Mouse (Mus musculus) midbrain, embryonic 13.5 days (tissue): ENCODE measurements at regions not wholly inside any gene's neighbourhood (a gene's known extent, or its start where the extent isn't known, plus 50 kb on each side); places are given as distances from the start of the nearest gene placed in this dataset.

Experiments used
- ATAC-seq: fragments of 200-750 bp; cut with Nextera tagmentation; 2 replicates; pipeline ENCODE4 v1.8.0; 2017; ENCODE audit warnings: mild to moderate bottlenecking, moderate TSS enrichment, moderate library complexity
- H3K27ac ChIP-seq: fragments of 300-500 bp; sonication (generic); 2 replicates; pipeline ENCODE4 v1.5.1; 2015; ENCODE audit warnings: inconsistent platforms, mild to moderate bottlenecking, moderate library complexity
- H3K27me3 ChIP-seq: fragments of 300-500 bp; sonication (generic); 2 replicates; pipeline ENCODE4 v1.6.1; 2015; ENCODE audit warnings: mild to moderate bottlenecking, inconsistent platforms
- H3K36me3 ChIP-seq: fragments of 300-500 bp; sonication (generic); 2 replicates; pipeline ENCODE4 v1.6.1; 2015; ENCODE audit warnings: mild to moderate bottlenecking, inconsistent platforms
- H3K4me1 ChIP-seq: fragments of 300-500 bp; sonication (generic); replicated peaks from 2 replicates; pipeline ENCODE4 v1.6.1; 2015; ENCODE audit warnings: inconsistent platforms
- H3K4me2 ChIP-seq: fragments of 300-500 bp; sonication (generic); replicated peaks from 2 replicates; pipeline ENCODE4 v1.6.1; 2015; ENCODE audit warnings: moderate library complexity, mild to moderate bottlenecking, inconsistent platforms
- H3K4me3 ChIP-seq: fragments of 300-500 bp; sonication (generic); replicated peaks from 2 replicates; pipeline ENCODE4 v1.5.1; 2015; ENCODE audit warnings: mild to moderate bottlenecking, inconsistent platforms
- H3K9ac ChIP-seq: fragments of 300-500 bp; sonication (generic); replicated peaks from 2 replicates; pipeline ENCODE4 v1.6.1; 2015; ENCODE audit warnings: mild to moderate bottlenecking, inconsistent platforms
- H3K9me3 ChIP-seq: fragments of 300-500 bp; sonication (generic); 2 replicates; pipeline ENCODE4 v1.6.1; 2016; ENCODE audit warnings: mild to moderate bottlenecking, inconsistent platforms
- WGBS: fragments of 180-500 bp; shearing (Covaris S2); methylation state at CpG from one replicate; pipeline ENCODE4 v1.1.7; 2015; 5-methylcytosine and 5-hydroxymethylcytosine counted together

GRCm38 (mm10) chr8:89303326-89303725 lies 259.4 kb upstream of the Sall1 start:
- no peak overlapping the region for H3K4me2 ChIP-seq
- WGBS: 86% methylated on average over 4 of the region's 4 CpGs
- peaks cover 11% of the 10 kb centered on the region for H3K4me1 ChIP-seq
- ATAC-seq: no peak
- no peak overlapping the region for H3K4me3 ChIP-seq
- no peak overlapping the region for H3K27ac ChIP-seq
- no peaks in the 10 kb centered on the region for H3K27me3 ChIP-seq
- H3K9ac ChIP-seq: no peak overlapping the region
- H3K9me3 ChIP-seq: no peaks in the 10 kb centered on the region
- no peaks in the 10 kb centered on the region for H3K36me3 ChIP-seq

GRCm38 (mm10) chr8:89299637-89300036 lies 255.7 kb upstream of the Sall1 start:
- Histone ChIP-seq H3K9me3 (no peaks in the 10 kb centered on the region), H3K4me2 (no peak overlapping the region), H3K4me3 (no peak overlapping the region), H3K27me3 (no peaks in the 10 kb centered on the region), H3K4me1 (peaks cover 2% of the 10 kb centered on the region; the same call in 1 of the 2 replicates), H3K27ac (no peak overlapping the region), H3K9ac (no peak overlapping the region), H3K36me3 (no peaks in the 10 kb centered on the region)
- 88% methylated on average over 4 of the region's 4 CpGs for WGBS
- ATAC-seq: no peak

GRCm38 (mm10) chr8:89295686-89296085 lies 251.7 kb upstream of the Sall1 start:
- Histone ChIP-seq H3K4me1 (no peaks in the 10 kb centered on the region; the same call in 1 of the 2 replicates), H3K36me3 (no peaks in the 10 kb centered on the region), H3K9ac (no peak overlapping the region), H3K27ac (no peak overlapping the region), H3K4me2 (no peak overlapping the region), H3K27me3 (0 out of 2 replicates have a peak, but pooled peaks cover 2% of the 10 kb centered on the region), H3K4me3 (no peak overlapping the region), H3K9me3 (no peaks in the 10 kb centered on the region)
- 32% methylated on average over 5 of the region's 5 CpGs for WGBS
- no peak for ATAC-seq

GRCm38 (mm10) chr8:89289017-89289416 lies 245.1 kb upstream of the Sall1 start:
- Histone ChIP-seq H3K4me1 (peaks cover 11% of the 10 kb centered on the region), H3K27me3 (0 out of 2 replicates have a peak, but pooled peaks cover 12% of the 10 kb centered on the region), H3K4me2 (no peak overlapping the region), H3K9me3 (peaks cover 4% of the 10 kb centered on the region; the same call in 1 of the 2 replicates), H3K27ac (no peak overlapping the region), H3K9ac (0 out of 2 replicates have a peak overlapping the region, but pooled peaks have one; percentile 3), H3K36me3 (no peaks in the 10 kb centered on the region), H3K4me3 (no peak overlapping the region)
- ATAC-seq: no peak
- WGBS: 8% methylated on average over 5 of the region's 5 CpGs

DNA sequence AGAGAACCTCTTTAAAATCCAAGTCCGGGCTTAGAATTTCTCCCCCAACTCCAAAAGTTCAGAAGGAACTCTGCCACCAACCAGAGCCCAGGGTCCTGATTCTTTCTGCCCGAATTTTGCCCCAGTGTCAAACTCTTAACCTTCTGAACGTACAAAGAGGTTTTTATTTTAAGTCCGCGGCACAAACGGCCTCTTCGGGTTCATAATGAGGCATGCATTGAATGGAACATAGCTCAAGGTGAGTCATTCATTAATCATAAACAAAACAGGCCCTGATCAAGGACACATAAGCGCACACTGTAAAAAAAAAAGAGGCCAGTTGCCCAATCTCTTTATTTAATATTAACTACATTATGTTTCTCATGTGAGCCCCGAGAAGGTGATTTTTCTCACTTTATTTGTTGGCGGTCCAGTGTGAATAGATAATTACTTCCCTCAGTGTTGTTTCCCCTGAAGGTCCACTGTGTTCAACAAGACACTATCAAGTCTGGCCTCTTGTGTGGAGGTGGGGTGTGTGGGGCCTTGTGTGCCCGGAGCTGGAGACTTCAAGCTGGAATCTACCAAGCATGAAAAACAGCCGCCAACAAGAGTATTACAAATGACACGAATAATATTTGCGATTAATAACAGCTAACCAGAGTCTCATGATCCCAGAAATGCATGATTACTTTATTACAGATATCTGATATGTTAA lies 241.1 kb upstream of the Sall1 start:
- peaks cover 11% of the 10 kb centered on the region for H3K4me1 ChIP-seq
- no peak overlapping the region for H3K4me2 ChIP-seq
- no peak overlapping the region for H3K27ac ChIP-seq
- no peaks in the 10 kb centered on the region for H3K36me3 ChIP-seq
- H3K27me3 ChIP-seq: 0 out of 2 replicates have a peak, but pooled peaks cover 9% of the 10 kb centered on the region
- peaks cover 4% of the 10 kb centered on the region; the same call in 1 of the 2 replicates for H3K9me3 ChIP-seq
- no peak overlapping the region for H3K9ac ChIP-seq
- ATAC-seq: no peak
- no peak overlapping the region for H3K4me3 ChIP-seq
- WGBS: 87% methylated on average over 14 of the region's 14 CpGs

DNA sequence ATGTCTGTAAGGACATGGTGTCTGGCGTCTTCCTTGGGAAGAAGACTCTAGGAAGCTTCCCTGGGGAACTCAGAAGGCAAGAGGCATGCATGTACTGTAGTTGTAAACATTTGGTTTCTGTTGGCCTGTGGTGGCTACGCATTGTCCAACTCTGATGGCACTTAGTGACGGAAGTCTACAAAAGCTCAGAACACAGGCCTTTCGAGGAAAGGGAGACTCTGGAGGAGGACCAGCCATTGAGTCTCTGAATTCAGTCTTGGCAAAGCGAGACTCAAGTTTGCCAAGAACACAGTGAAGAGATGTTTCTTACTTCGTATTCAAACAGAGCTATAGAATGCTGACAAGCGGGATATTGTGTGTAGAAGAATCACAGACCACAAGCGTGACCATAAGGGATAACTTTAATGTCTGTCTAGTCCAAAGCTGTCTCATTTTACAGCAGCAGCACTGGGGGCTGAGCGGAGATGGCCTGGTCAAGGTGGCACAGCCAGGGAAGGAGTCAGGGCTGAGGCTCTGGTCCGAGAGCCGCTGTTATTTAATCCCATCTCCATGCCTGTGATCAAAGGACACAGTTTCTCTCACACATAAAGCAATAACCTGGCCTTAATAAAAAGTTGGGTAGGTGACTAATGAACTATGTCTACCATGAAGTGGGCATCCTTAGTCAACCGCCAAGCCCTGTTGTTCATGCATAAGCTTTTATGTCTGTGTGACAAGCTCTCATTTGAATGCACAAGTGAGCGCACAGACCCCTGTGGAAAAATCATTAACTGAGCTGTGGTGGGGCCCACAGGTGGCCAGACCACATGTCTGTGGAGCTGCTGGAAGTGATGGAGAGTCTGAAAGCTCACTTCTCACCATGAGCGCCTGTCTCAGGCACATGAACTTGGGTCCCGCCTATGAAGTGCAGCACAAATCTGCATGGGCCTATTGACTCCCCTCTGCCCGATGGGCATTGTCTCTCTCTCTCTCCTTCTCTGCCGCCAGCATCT lies 239.4 kb upstream of the Sall1 start:
- peaks cover 4% of the 10 kb centered on the region; the same call in 1 of the 2 replicates for H3K9me3 ChIP-seq
- no peak overlapping the region for H3K4me3 ChIP-seq
- H3K36me3 ChIP-seq: no peaks in the 10 kb centered on the region
- peaks cover under 1% of the 10 kb centered on the region for H3K4me1 ChIP-seq
- H3K4me2 ChIP-seq: no peak overlapping the region
- no peaks in the 10 kb centered on the region for H3K27me3 ChIP-seq
- ATAC-seq: no peak
- H3K9ac ChIP-seq: no peak overlapping the region
- H3K27ac ChIP-seq: no peak overlapping the region
- WGBS: 81% methylated on average over 17 of the region's 17 CpGs

DNA sequence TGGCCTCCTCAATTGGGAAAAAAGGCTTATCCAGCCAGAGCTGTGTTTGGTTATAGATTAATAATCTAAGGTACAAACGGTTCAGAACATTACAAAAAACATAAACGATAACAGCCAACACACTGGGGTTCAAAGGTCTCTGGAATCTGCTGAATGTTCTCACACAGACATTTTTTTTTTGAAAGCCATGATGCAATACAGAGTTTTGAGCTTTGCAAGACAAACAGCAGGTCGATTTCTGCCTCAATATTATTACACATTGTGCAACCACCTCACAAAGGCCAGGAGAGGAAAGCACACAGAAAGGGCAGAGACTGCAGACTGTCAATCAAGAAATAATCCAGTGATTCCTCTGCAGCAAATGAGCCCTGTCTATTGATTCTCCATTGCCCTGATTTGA lies 235.9 kb upstream of the Sall1 start:
- Histone ChIP-seq H3K9me3 (no peaks in the 10 kb centered on the region), H3K36me3 (no peaks in the 10 kb centered on the region), H3K27ac (no peak overlapping the region), H3K4me3 (no peak overlapping the region), H3K4me1 (no peaks in the 10 kb centered on the region), H3K4me2 (no peak overlapping the region), H3K27me3 (no peaks in the 10 kb centered on the region), H3K9ac (no peak overlapping the region)
- no peak for ATAC-seq
- WGBS: 75% methylated on average over 3 of the region's 3 CpGs

DNA sequence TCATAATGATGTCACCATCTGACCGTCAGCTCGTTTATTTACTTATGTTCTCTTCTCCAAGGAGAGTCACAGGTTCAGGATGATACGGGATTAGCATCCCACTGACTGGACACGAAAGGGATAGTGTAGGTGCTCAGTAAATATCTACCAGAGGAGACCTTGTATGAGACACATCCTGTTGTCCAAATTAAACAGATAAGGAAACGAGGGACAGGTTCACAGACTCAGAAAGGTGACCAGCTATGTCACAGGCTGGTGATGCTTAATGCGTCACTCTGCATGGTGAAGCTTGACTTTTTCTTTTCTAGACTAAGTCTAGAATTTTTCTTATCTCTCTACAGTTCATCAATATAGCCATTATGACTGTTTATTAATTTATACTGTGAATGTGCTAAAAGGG lies 235.2 kb upstream of the Sall1 start:
- Histone ChIP-seq H3K36me3 (no peaks in the 10 kb centered on the region), H3K4me3 (no peak overlapping the region), H3K9ac (no peak overlapping the region), H3K27ac (no peak overlapping the region), H3K27me3 (no peaks in the 10 kb centered on the region), H3K4me1 (no peaks in the 10 kb centered on the region), H3K9me3 (no peaks in the 10 kb centered on the region), H3K4me2 (no peak overlapping the region)
- ATAC-seq: no peak
- 91% methylated on average over 6 of the region's 6 CpGs for WGBS

GRCm38 (mm10) chr8:89273276-89273675 lies 229.3 kb upstream of the Sall1 start:
- H3K4me3 ChIP-seq: no peak overlapping the region
- no peaks in the 10 kb centered on the region for H3K9me3 ChIP-seq
- peaks cover 29% of the 10 kb centered on the region for H3K4me1 ChIP-seq
- H3K4me2 ChIP-seq: peak overlapping the region; percentile 57; the same call in 1 of the 2 replicates
- no peak for ATAC-seq
- H3K36me3 ChIP-seq: no peaks in the 10 kb centered on the region
- 63% methylated on average over 4 of the region's 4 CpGs for WGBS
- no peak overlapping the region for H3K27ac ChIP-seq
- no peak overlapping the region for H3K9ac ChIP-seq
- H3K27me3 ChIP-seq: peaks cover 6% of the 10 kb centered on the region; the same call in 1 of the 2 replicates

DNA sequence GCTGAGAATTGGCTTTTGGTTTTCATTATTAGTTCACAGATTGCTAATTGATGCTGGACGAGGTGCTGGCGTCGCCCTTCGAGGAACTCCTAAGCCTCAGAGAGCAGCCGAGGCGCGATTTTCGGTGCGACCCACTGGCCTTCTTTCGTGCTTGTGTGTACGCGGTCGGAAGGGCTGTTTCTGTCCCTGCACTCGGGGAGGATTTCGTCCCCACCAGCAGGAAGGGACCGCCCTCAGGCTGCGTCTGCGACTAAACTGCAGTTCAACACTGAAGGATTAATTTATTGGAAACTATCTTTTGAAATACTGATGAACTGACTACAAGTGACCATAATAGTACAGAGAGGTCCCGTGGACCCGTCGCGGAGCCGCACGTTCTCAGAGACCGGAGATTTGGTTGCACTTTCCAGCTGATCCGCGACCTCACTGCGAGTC lies 228.4 kb upstream of the Sall1 start:
- Histone ChIP-seq H3K9ac (peak overlapping the region; percentile 53; the same call in 1 of the 2 replicates), H3K4me1 (peaks cover 29% of the 10 kb centered on the region), H3K27me3 (peaks cover 6% of the 10 kb centered on the region; the same call in 1 of the 2 replicates), H3K4me3 (peak overlapping the region; percentile 34), H3K27ac (peak overlapping the region; percentile 54), H3K4me2 (peak overlapping the region; percentile 57), H3K9me3 (no peaks in the 10 kb centered on the region), H3K36me3 (no peaks in the 10 kb centered on the region)
- WGBS: under 1% methylated on average over 28 of the region's 28 CpGs
- ATAC-seq: peak; percentile 31; the same call in 1 of the 2 replicates

DNA sequence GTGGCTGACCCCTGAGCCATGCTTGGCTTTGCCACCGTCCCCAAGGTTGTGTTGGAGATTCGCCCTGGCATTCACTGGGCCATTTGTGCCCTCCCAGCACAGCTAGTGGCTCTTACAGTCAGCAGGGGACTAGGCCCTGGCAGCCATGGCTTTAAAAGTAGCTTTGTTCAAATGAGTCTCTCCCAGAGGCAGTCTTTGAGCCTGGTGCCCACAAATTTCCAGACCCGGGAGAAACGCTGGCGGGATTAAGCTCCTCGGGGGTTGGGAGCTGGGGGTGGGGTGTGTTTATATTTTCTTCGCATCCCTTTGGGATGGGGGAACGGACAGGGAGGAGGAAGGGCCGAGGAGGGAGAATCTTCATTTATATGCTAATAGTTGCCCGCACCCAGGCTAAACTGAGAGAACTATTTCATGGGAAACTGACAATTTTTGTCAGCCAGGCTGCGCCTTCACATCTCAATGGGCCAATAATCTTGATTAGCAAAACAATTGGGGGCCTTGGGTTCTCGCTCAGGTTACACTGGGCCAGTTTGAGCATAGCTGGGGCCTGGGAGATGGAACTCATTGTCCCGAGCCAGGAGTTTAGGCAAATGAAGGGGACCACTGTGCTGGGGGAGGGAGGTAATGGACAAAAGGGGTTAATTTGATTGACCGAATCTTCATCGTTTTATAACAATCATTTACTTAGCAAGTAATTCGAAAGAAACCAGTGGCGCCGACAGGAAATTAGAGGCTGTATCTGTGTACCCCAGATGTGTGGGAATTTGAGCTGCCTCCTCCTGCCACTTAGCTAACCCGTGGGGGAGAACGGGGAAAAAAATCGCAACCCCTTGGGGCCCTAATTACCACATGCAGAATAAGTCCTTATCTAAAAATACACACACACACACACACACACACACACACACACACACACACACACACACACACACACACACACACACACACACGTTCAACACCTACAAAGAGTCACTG lies 227.7 kb upstream of the Sall1 start:
- peak overlapping the region; percentile 70 for H3K27ac ChIP-seq
- peak; percentile 94 for ATAC-seq
- peak overlapping the region; percentile 57 for H3K4me2 ChIP-seq
- H3K9me3 ChIP-seq: no peaks in the 10 kb centered on the region
- no peaks in the 10 kb centered on the region for H3K36me3 ChIP-seq
- peaks cover 6% of the 10 kb centered on the region; the same call in 1 of the 2 replicates for H3K27me3 ChIP-seq
- H3K4me3 ChIP-seq: peak overlapping the region; percentile 34
- WGBS: 3% methylated on average over 22 of the region's 22 CpGs
- H3K9ac ChIP-seq: 0 out of 2 replicates have a peak overlapping the region, but pooled peaks have one; percentile 20
- H3K4me1 ChIP-seq: peaks cover 29% of the 10 kb centered on the region
